In genomic region chr7:111976401-111976800, GRCm38 (mm10) we compare ENCODE assay signal across 20 mouse cellular contexts. TPM values are rescaled to one million over a fixed set of nuclear protein-coding genes. Genes with fewer than 3 reads are reported as not detected.
DNase-seq lines count a peak whose midpoint lies in the region; ATAC-seq and TF ChIP-seq lines count a peak whose summit lies in the region.
"Had no signal": no experiment of that assay in that cellular context is flagged by ENCODE, and none has a peak within 500 bp of the region (broad histone marks: within the 10 kb centered on the region; RNA-seq: fewer than 3 reads in every experiment).

No protein-coding gene starts in this region.

- no peak overlapping the region for H3ac ChIP-seq in myocyte (ENCODE audit: control insufficient read depth, insufficient read length)

- H3K27me3 ChIP-seq in Patski: no peaks in the 10 kb centered on the region
- no peaks in the 10 kb centered on the region for H3K27me3 ChIP-seq in myocyte (ENCODE audit: control insufficient read depth, insufficient read depth, insufficient read length)
- H3K27me3 ChIP-seq in forebrain, embryonic 14.5 days (replicated peaks; ENCODE audit: control insufficient read depth, insufficient read depth, low read length): no peaks in the 10 kb centered on the region
- H3K27me3 ChIP-seq: heart, embryonic 12.5 days had no signal

- no peaks in the 10 kb centered on the region for H3K79me2 ChIP-seq in myocyte (ENCODE audit: control insufficient read depth, insufficient read depth)

- no peaks in the 10 kb centered on the region for H3K4me1 ChIP-seq in forebrain, embryonic 14.5 days (ENCODE audit: control insufficient read depth, insufficient read depth, low read length)
- H3K4me1 ChIP-seq: embryonic facial prominence, embryonic 10.5 days had no signal

- no peaks in the 10 kb centered on the region for H3K9me3 ChIP-seq in forebrain, embryonic 14.5 days (replicated peaks; ENCODE audit: control insufficient read depth, low read length)
- H3K9me3 ChIP-seq: embryonic facial prominence, embryonic 10.5 days; heart, embryonic 12.5 days had no signal

- in situ Hi-C loops in Patski (cut with MboI; ENCODE audit: low pct_unique_long_range_greater_than_20kb): loop anchor here (10.0 kb wide), 1 partner anchor 612 kb away; no protein-coding TSS in a partner anchor

- no peak for TF ChIP-seq CTCF in Patski (IDR thresholded peaks at IDR 0.05)

- H3K4me2 ChIP-seq in myocyte (ENCODE audit: low read depth): peak overlapping the region; percentile 18
- no peak overlapping the region for H3K4me2 ChIP-seq in forebrain, embryonic 14.5 days (ENCODE audit: low read length)
- H3K4me2 ChIP-seq: heart, embryonic 12.5 days had no signal

- CTCF ChIA-PET in Patski (lab: Charles Lee): no interaction called here

- peak; percentile 14 to 29 for DNase-seq in adrenal gland, postnatal 36 days
- no peak for DNase-seq in adrenal gland, postnatal 10 days
- DNase-seq in 416B (ENCODE audit: low read depth) (peak; percentile 73), Patski (ENCODE audit: low read depth, low spot score) (peak; percentile 69)
- DNase-seq in forebrain, embryonic 14.5 days (ENCODE audit: low spot score): no peak
- DNase-seq in urinary bladder, postnatal 14 days (ENCODE audit: low spot score): no peak
- no peak for DNase-seq in cerebellum, postnatal 4 days (ENCODE audit: low spot score in 2 of 2)
- DNase-seq: cerebellum, adult 11 months; cerebellum, adult 9-10 months; cerebellum, postnatal 36 days; gastrocnemius, postnatal 14 days; kidney, adult 8-10 months had no signal

- TF ChIP-seq POLR2A in myocyte (IDR thresholded peaks at IDR 0.05; ENCODE audit: insufficient read length, low read depth): no peak

- no peak overlapping the region for H3K9ac ChIP-seq in forebrain, embryonic 14.5 days (ENCODE audit: low read length)
- H3K9ac ChIP-seq: heart, embryonic 12.5 days had no signal

- H3K36me3 ChIP-seq in myocyte (ENCODE audit: control insufficient read depth, insufficient read depth): no peaks in the 10 kb centered on the region
- no peaks in the 10 kb centered on the region for H3K36me3 ChIP-seq in forebrain, embryonic 14.5 days (ENCODE audit: control insufficient read depth, insufficient read depth, low read length)
- H3K36me3 ChIP-seq: embryonic facial prominence, embryonic 10.5 days; heart, embryonic 12.5 days had no signal

- 73% methylated on average over 2 of the region's 2 CpGs for WGBS in forebrain, embryonic 14.5 days

- no peak overlapping the region for H3K27ac ChIP-seq in forebrain, embryonic 14.5 days (ENCODE audit: low read depth, low read length)
- H3K27ac ChIP-seq: embryonic facial prominence, embryonic 10.5 days had no signal

- H3K4me3 ChIP-seq in myocyte: no peak overlapping the region
- no peak overlapping the region for H3K4me3 ChIP-seq in forebrain, embryonic 14.5 days (ENCODE audit: low read depth, low read length)
- H3K4me3 ChIP-seq: embryonic facial prominence, embryonic 10.5 days; erythroblast, embryonic 14.5 days; heart, embryonic 12.5 days had no signal

- no peak for ATAC-seq in Patski
- no peak for ATAC-seq in forebrain, embryonic 14.5 days
- ATAC-seq: forebrain, embryonic 16.5 days; hindbrain, embryonic 16.5 days; inflammation-experienced regulatory T-cells, adult 6 months; intestine, postnatal 0 days had no signal

- POLR2A ChIA-PET in Patski (lab: Charles Lee): interaction anchor here (1.4 kb wide), 1 partner anchor 10 kb away, joined by 3 read pairs; no protein-coding TSS in a partner anchor

TF ChIP-seq in myocyte, 11 proteins besides CTCF, POLR2A, EP300 and RAD21:
- TF ChIP-seq USF1 (IDR thresholded peaks at IDR 0.05; ENCODE audit: low read depth) (peak; percentile 8), MYOD1 (IDR thresholded peaks at IDR 0.05; ENCODE audit: control insufficient read depth in 1 of 3, insufficient read length in 2 of 3, low read depth in 2 of 3) (peak in 1 of 3 experiments; percentile 51), POLR2AphosphoS2 (IDR thresholded peaks at IDR 0.05; ENCODE audit: insufficient read length, low read depth) (no peak)

RNA-seq across cellular contexts. Expression of gene Usp47, which starts 46.9 kb away (rescaled TPM):
- total RNA-seq in adrenal gland, postnatal 36 days (2021): 10 to 100 TPM; 65.1 to 74.9 TPM
- 10 to 100 TPM; 58.9 to 74.1 TPM for total RNA-seq in adrenal gland, postnatal 10 days (2021)
- polyA plus RNA-seq in Patski (2021) (79.3 TPM), myocyte (2012; fragmentation: generic; extraction: Trizol) (28.7 TPM)
- polyA plus RNA-seq in forebrain, embryonic 14.5 days (2014; fragmentation: Nextera tagmentation; extraction: Ambion mirVana): 82.0 and 93.0 TPM in 2 replicates

Comparison
In these comparisons a context has a peak if more than half of its experiments do, and no peak if none do; other contexts are left out.
1. DNase-seq: peak in adrenal gland, postnatal 36 days (2 of 2), 416B (single experiment) and Patski (single experiment); none in adrenal gland, postnatal 10 days (single experiment), forebrain, embryonic 14.5 days (single experiment), urinary bladder, postnatal 14 days (single experiment) and cerebellum, postnatal 4 days (0 of 2).